Mouse (Mus musculus): ENCODE results near the gene Scn7a. TPM values are rescaled to one million over a fixed set of nuclear protein-coding genes. Genes with fewer than 3 reads are reported as not detected.

Gene Scn7a
- total and polyA plus RNA-seq, 3 experiments = not detected

DNA sequence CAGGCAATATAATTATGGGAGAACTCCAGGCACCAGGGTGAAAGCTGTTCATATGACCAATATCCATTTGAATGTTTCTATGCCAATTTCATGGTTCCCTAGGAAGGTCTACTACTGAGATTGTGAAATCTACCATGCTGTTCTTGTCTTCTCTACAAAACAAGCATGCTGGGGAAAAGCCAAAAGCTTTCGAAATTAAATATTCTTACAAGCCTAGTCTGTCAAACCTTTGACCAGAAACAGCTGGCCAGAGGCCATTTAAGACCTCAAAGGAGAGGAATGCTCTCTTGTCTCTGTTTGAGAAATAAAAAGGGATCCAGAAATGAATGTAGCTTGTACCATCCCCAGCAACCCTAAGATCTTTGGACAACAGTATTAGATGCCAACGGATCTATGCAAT lies 3.8 kb downstream of the Scn7a start:
- no peaks in the 10 kb centered on the region for H3K27me3 ChIP-seq (replicated peaks)
- dilution Hi-C loops (cut with MboI; ENCODE audit: extremely low pct_ligation_motif_present, extremely low pct_unique_long_range_greater_than_20kb, low sequenced_read_pairs) (no loop called here), in situ Hi-C loops (cut with MboI; ENCODE audit: low pct_ligation_motif_present, low pct_unique_long_range_greater_than_20kb, low sequenced_read_pairs) (no loop called here)
- no peak for DNase-seq (ENCODE audit: extremely low read depth)
- no peaks in the 10 kb centered on the region for H3K79me2 ChIP-seq (replicated peaks; ENCODE audit: control insufficient read depth, extremely low read depth, insufficient read depth, poor library complexity, severe bottlenecking)
- no peak overlapping the region for H3K27ac ChIP-seq (ENCODE audit: insufficient read depth, low read depth)
- H3K4me3 ChIP-seq (replicated peaks in 1 of 3; ENCODE audit: low read depth in 2 of 3, low read length in 2 of 3, poor library complexity in 1 of 3) = no peak overlapping the region
- peaks cover 35% of the 10 kb centered on the region for H3K9me3 ChIP-seq (replicated peaks; ENCODE audit: low read length)
- H3K36me3 ChIP-seq (replicated peaks in 1 of 2; ENCODE audit: control insufficient read depth in 1 of 2, insufficient read depth in 1 of 2, low read length in 1 of 2) = no peaks in the 10 kb centered on the region
- no peaks in the 10 kb centered on the region for H3K4me1 ChIP-seq (ENCODE audit: control insufficient read depth in 1 of 2, insufficient read depth in 2 of 2)
- TF ChIP-seq JUN (IDR thresholded peaks at IDR 0.05; ENCODE audit: insufficient read depth, low read depth, low read length) (no peak), MEF2A (IDR thresholded peaks at IDR 0.05; ENCODE audit: borderline replicate concordance, low read depth, low read length) (no peak), E2F4 (IDR thresholded peaks at IDR 0.05; ENCODE audit: insufficient replicate concordance, low read depth, low read length) (no peak), ZC3H11A (IDR thresholded peaks at IDR 0.05; ENCODE audit: low read depth, low read length) (no peak), GABPA (IDR thresholded peaks at IDR 0.05; ENCODE audit: insufficient replicate concordance, low read depth, low read length) (no peak), ETS1 (conservative IDR thresholded peaks at IDR 0.05; ENCODE audit: low read depth, low read length) (no peak), POLR2A (IDR thresholded peaks at IDR 0.05; ENCODE audit: low read depth, low read length) (no peak), MAFK (IDR thresholded peaks at IDR 0.05; ENCODE audit: insufficient replicate concordance, low read length) (no peak)
- H3K9ac ChIP-seq (ENCODE audit: insufficient read depth, low read depth) = no peak overlapping the region
- no peak overlapping the region for H3K4me2 ChIP-seq (ENCODE audit: insufficient read depth, low read depth, poor library complexity, severe bottlenecking)

DNA sequence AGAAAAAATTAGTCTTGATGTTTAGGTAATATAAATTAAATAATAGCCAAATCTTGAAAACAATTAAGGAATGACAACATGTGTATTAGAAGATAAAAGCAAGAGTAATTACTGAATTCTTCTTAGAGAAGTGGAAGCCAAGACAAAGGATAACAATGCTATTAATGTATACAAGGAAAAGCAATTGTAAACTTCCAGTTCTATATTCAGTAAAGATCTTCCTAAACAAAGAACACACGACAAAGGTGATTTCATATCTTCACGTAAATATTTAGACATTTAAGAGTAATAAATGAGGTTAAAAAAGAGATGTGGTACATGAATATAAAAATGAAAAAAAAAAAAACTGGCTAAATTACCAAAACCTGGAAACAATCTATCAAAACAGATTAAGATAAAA lies 16.7 kb downstream of the Scn7a start:
- Histone ChIP-seq H3K27me3 (replicated peaks) (no peaks in the 10 kb centered on the region), H3K36me3 (replicated peaks in 1 of 2; ENCODE audit: control insufficient read depth in 1 of 2, insufficient read depth in 1 of 2, low read length in 1 of 2) (no peaks in the 10 kb centered on the region), H3K4me1 (ENCODE audit: control insufficient read depth in 1 of 2, insufficient read depth in 2 of 2) (no peaks in the 10 kb centered on the region), H3K9me3 (replicated peaks; ENCODE audit: low read length) (peaks cover 6% of the 10 kb centered on the region), H3K79me2 (replicated peaks; ENCODE audit: control insufficient read depth, extremely low read depth, insufficient read depth, poor library complexity, severe bottlenecking) (no peaks in the 10 kb centered on the region), H3K27ac (ENCODE audit: insufficient read depth, low read depth) (no peak overlapping the region), H3K9ac (ENCODE audit: insufficient read depth, low read depth) (no peak overlapping the region), H3K4me2 (ENCODE audit: insufficient read depth, low read depth, poor library complexity, severe bottlenecking) (no peak overlapping the region), H3K4me3 (replicated peaks in 1 of 3; ENCODE audit: low read depth in 2 of 3, low read length in 2 of 3, poor library complexity in 1 of 3) (no peak overlapping the region)
- no peak for TF ChIP-seq RCOR1 (conservative IDR thresholded peaks at IDR 0.05; ENCODE audit: low read depth, low read length)
- no peak for TF ChIP-seq NRF1 (IDR thresholded peaks at IDR 0.05; ENCODE audit: low read depth, low read length)
- TF ChIP-seq TCF12 (IDR thresholded peaks at IDR 0.05; ENCODE audit: low read depth, low read length) = no peak
- TF ChIP-seq POLR2A (IDR thresholded peaks at IDR 0.05; ENCODE audit: low read depth, low read length) = no peak
- no peak for TF ChIP-seq MAX (IDR thresholded peaks at IDR 0.05; ENCODE audit: low read length)
- no peak for TF ChIP-seq ELF1 (IDR thresholded peaks at IDR 0.05; ENCODE audit: low read depth, low read length)
- TF ChIP-seq USF1 (IDR thresholded peaks at IDR 0.05; ENCODE audit: low read depth, low read length) = no peak
- no peak for TF ChIP-seq JUND (conservative IDR thresholded peaks at IDR 0.05; ENCODE audit: low read depth, low read length)
- TF ChIP-seq GABPA (IDR thresholded peaks at IDR 0.05; ENCODE audit: insufficient replicate concordance, low read depth, low read length) = no peak
- TF ChIP-seq BHLHE40 (IDR thresholded peaks at IDR 0.05; ENCODE audit: low read depth, low read length) = no peak
- no peak for TF ChIP-seq MYC (IDR thresholded peaks at IDR 0.05; ENCODE audit: low read depth, low read length)
- no peak for TF ChIP-seq MXI1 (IDR thresholded peaks at IDR 0.05; ENCODE audit: low read depth, low read length)
- no peak for TF ChIP-seq CHD2 (IDR thresholded peaks at IDR 0.05; ENCODE audit: low read length)
- no peak for TF ChIP-seq HCFC1 (IDR thresholded peaks at IDR 0.05; ENCODE audit: low read depth, low read length)
- TF ChIP-seq ZC3H11A (IDR thresholded peaks at IDR 0.05; ENCODE audit: low read depth, low read length) = no peak
- no peak for TF ChIP-seq MAFK (IDR thresholded peaks at IDR 0.05; ENCODE audit: insufficient replicate concordance, low read length)
- DNase-seq (ENCODE audit: extremely low read depth) = no peak
- in situ Hi-C loops (cut with MboI; ENCODE audit: low pct_ligation_motif_present, low pct_unique_long_range_greater_than_20kb, low sequenced_read_pairs) = no loop called here
- dilution Hi-C loops (cut with MboI; ENCODE audit: extremely low pct_ligation_motif_present, extremely low pct_unique_long_range_greater_than_20kb, low sequenced_read_pairs) = no loop called here

Data from CH12.LX (cell line).